In the genomic region with DNA sequence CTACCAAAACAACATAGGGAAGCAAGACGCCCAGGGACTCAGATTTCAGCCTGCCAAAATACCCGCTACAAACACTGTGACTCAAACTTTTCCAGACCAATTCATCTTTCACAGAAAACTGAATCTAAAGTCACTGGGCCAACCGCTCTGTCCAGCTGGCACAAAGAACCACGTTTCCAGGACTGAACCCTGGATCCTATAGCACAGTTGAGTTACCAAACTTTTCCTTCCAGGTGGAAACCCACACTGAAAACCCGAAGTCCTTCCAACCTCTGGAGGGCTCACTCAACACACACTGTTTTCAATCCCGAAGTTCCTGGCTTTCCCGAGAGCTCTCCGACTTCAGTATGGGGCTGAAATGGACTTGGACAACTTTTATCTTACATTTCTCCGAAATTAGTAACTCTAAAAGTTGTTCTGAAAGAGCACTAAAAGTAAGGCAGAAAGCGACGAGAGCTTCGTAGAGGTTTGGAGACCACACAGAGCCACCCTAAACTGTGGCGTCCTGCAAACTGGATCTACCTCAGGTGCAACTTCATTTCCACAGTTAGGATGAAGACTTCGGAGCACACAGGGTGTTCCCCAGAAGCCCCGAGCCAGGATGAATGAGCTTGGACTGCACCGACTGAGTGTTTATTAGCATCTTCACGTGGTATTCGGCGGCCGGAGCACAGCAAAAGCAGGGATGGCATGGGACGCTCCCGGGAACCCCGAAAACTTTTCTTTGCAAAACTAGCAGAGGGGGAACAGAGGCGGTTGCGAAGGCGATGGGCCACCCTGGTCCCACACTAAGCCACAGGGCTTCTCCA, we compare ENCODE assay signal across 8 mouse cellular contexts. TPM values are rescaled to one million over a fixed set of nuclear protein-coding genes. Genes with fewer than 3 reads are reported as not detected.
A peak's percentile ranks its signal among the peaks of the same experiment; 100 is the strongest.
DNase-seq lines count a peak whose midpoint lies in the region; ATAC-seq lines count a peak whose summit lies in the region.

No protein-coding gene starts in this region.

- intact Hi-C loops in left cerebral cortex, postnatal 10 days (cut with DNase I), result loop anchor here (10.0 kb wide), 1 partner anchor 157 kb away; no protein-coding TSS in a partner anchor

- no peaks in the 10 kb centered on the region for H3K9me3 ChIP-seq in embryonic facial prominence, embryonic 11.5 days (replicated peaks; ENCODE audit: control insufficient read depth, low read length)
- H3K9me3 ChIP-seq in hindbrain, embryonic 12.5 days (replicated peaks), result no peaks in the 10 kb centered on the region

- no peaks in the 10 kb centered on the region for H3K36me3 ChIP-seq in embryonic facial prominence, embryonic 11.5 days (replicated peaks; ENCODE audit: control insufficient read depth, insufficient read depth, low read depth, low read length)
- H3K36me3 ChIP-seq in hindbrain, embryonic 12.5 days, result no peaks in the 10 kb centered on the region

- 1% methylated on average over 26 of the region's 26 CpGs for WGBS in embryonic facial prominence, embryonic 11.5 days
- WGBS in hindbrain, embryonic 12.5 days, result 2% methylated on average over 26 of the region's 26 CpGs

- H3K27me3 ChIP-seq in embryonic facial prominence, embryonic 11.5 days (ENCODE audit: control insufficient read depth, insufficient read depth, low read length), result no peaks in the 10 kb centered on the region
- no peaks in the 10 kb centered on the region for H3K27me3 ChIP-seq in hindbrain, embryonic 12.5 days

- H3K4me2 ChIP-seq in embryonic facial prominence, embryonic 11.5 days (ENCODE audit: low read depth, low read length), result peak overlapping the region; percentile 65
- peak overlapping the region; percentile 65 for H3K4me2 ChIP-seq in hindbrain, embryonic 12.5 days (replicated peaks)

- peak overlapping the region; percentile 96 for H3K4me3 ChIP-seq in embryonic facial prominence, embryonic 11.5 days (ENCODE audit: low read depth, low read length)
- peak overlapping the region; percentile 93 for H3K4me3 ChIP-seq in hindbrain, embryonic 12.5 days

- H3K4me1 ChIP-seq in embryonic facial prominence, embryonic 11.5 days (ENCODE audit: control insufficient read depth, insufficient read depth, low read length), result no peaks in the 10 kb centered on the region
- peaks cover 24% of the 10 kb centered on the region for H3K4me1 ChIP-seq in hindbrain, embryonic 12.5 days

- H3K9ac ChIP-seq in embryonic facial prominence, embryonic 11.5 days (replicated peaks; ENCODE audit: low read length), result peak overlapping the region; percentile 99
- H3K9ac ChIP-seq in hindbrain, embryonic 12.5 days, result peak overlapping the region; percentile 97

- DNase-seq in retina, embryonic 14.5 days (ENCODE audit: low spot score), result peak; percentile 50
- no peak for DNase-seq in retina, postnatal 1 day
- peak; percentile 56 for DNase-seq in embryonic facial prominence, embryonic 11.5 days (ENCODE audit: low spot score)
- no peak for DNase-seq in cerebellum, adult 8-10 months
- no peak for DNase-seq in left cerebral cortex, postnatal 10 days (ENCODE audit: extremely low spot score in 1 of 2, low spot score in 2 of 2)

- no peak; the same call in 1 of the 2 replicates for ATAC-seq in embryonic facial prominence, embryonic 11.5 days (replicated peaks; ENCODE audit: insufficient number of reproducible peaks, low FRiP score, low TSS enrichment, low read depth)
- ATAC-seq in hindbrain, embryonic 12.5 days (ENCODE audit: low FRiP score), result no peak; the same call in 1 of the 2 replicates
- peak; percentile 7; the same call in 1 of the 2 replicates for ATAC-seq in megakaryocyte, adult 5-6 weeks (ENCODE audit: poor library complexity, severe bottlenecking)
- ATAC-seq in granulocyte monocyte progenitor cell, adult 5-6 weeks (replicated peaks; ENCODE audit: poor library complexity, severe bottlenecking), result no peak; the same call in 1 of the 2 replicates

- H3K27ac ChIP-seq in embryonic facial prominence, embryonic 11.5 days (replicated peaks; ENCODE audit: low read depth, low read length), result peak overlapping the region; percentile 91
- peak overlapping the region; percentile 86 for H3K27ac ChIP-seq in hindbrain, embryonic 12.5 days

RNA-seq across cellular contexts. Expression of gene Adgra3, which starts 1.0 kb away (rescaled TPM):
- polyA plus RNA-seq in embryonic facial prominence, embryonic 11.5 days (2014; fragmentation: Nextera tagmentation; extraction: Ambion mirVana), result 45.6 and 47.4 TPM in 2 replicates
- 44.6 and 46.8 TPM in 2 replicates for polyA plus RNA-seq in hindbrain, embryonic 12.5 days (2016; fragmentation: Nextera tagmentation; extraction: Ambion mirVana)
- total RNA-seq in megakaryocyte, adult 5-6 weeks (2015), result 0.22 and 1.6 TPM in 2 replicates
- total RNA-seq in megakaryocyte, adult 5-6 weeks (2017), result 0.22 and 1.2 TPM in 2 replicates
- 6.0 and 7.6 TPM in 2 replicates for total RNA-seq in granulocyte monocyte progenitor cell, adult 5-6 weeks (2014; fragmentation: Nextera tagmentation)
- 5.5 and 43.9 TPM in 2 replicates for total RNA-seq in granulocyte monocyte progenitor cell, adult 5-6 weeks (2017)
- 10 to 100 TPM; 45.9 to 50.2 TPM for total RNA-seq in left cerebral cortex, postnatal 10 days (2021)

Comparison
In these comparisons a context has a peak if more than half of its experiments do, and no peak if none do; other contexts are left out.
1. DNase-seq: peak in retina, embryonic 14.5 days (single experiment) and embryonic facial prominence, embryonic 11.5 days (single experiment); none in retina, postnatal 1 day (single experiment), cerebellum, adult 8-10 months (single experiment) and left cerebral cortex, postnatal 10 days (0 of 2).